In the genomic region with DNA sequence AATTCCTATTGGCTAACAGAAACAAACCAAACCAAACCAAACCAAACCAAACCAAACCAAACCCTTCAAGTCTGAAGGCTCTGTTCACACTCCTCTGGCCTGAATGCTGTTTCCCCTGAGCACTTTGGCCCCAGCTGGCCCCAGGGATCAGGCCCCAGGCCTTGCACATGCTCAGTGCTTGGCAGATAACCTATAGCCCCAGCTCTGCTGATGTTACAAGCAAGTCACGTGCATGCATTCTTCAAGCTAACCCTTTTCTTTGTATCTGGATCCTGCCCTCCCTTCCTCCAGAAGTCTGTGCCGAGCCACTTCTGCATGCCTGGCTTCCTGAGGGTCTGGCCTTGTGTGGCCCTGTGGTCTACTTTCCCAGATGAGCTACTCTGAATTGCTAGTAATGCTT, we compare ENCODE assay signal across 10 mouse cellular contexts. TPM values are rescaled to one million over a fixed set of nuclear protein-coding genes. Genes with fewer than 3 reads are reported as not detected.
DNase-seq lines count a peak whose midpoint lies in the region; ATAC-seq and TF ChIP-seq lines count a peak whose summit lies in the region.
"Had no signal": no experiment of that assay in that cellular context is flagged by ENCODE, and none has a peak within 500 bp of the region (broad histone marks: within the 10 kb centered on the region; RNA-seq: fewer than 3 reads in every experiment).

No protein-coding gene starts in this region.

- no peak overlapping the region for H3K9ac ChIP-seq in heart, adult 2 months (ENCODE audit: low read depth, low read length)
- no peak overlapping the region for H3K9ac ChIP-seq in liver, postnatal 0 days (replicated peaks)
- H3K9ac ChIP-seq in liver, embryonic 14.5 days (replicated peaks): no peak overlapping the region
- H3K9ac ChIP-seq: embryonic facial prominence, embryonic 13.5 days had no signal

- no peak for TF ChIP-seq CTCF in heart, adult 2 months (IDR thresholded peaks at IDR 0.05)
- no peak for TF ChIP-seq CTCF in liver, postnatal 0 days (IDR thresholded peaks at IDR 0.05; ENCODE audit: low read depth)
- TF ChIP-seq CTCF in liver, embryonic 14.5 days (IDR thresholded peaks at IDR 0.05; ENCODE audit: low read depth): no peak

- no peaks in the 10 kb centered on the region for H3K27me3 ChIP-seq in heart, adult 2 months (ENCODE audit: control insufficient read depth, insufficient read depth, low read length)
- H3K27me3 ChIP-seq in liver, postnatal 0 days (ENCODE audit: insufficient read depth, low read length): no peaks in the 10 kb centered on the region
- H3K27me3 ChIP-seq in liver, embryonic 14.5 days (ENCODE audit: control insufficient read depth, insufficient read depth, low read length): no peaks in the 10 kb centered on the region
- H3K27me3 ChIP-seq: embryonic facial prominence, embryonic 13.5 days had no signal

- H3K36me3 ChIP-seq in heart, adult 2 months (ENCODE audit: control insufficient read depth, insufficient read depth, low read length): peaks cover 9% of the 10 kb centered on the region
- H3K36me3 ChIP-seq in liver, postnatal 0 days (replicated peaks; ENCODE audit: insufficient read depth, low read length): no peaks in the 10 kb centered on the region
- no peaks in the 10 kb centered on the region for H3K36me3 ChIP-seq in liver, embryonic 14.5 days (replicated peaks; ENCODE audit: control insufficient read depth, insufficient read depth, low read depth)
- H3K36me3 ChIP-seq: embryonic facial prominence, embryonic 13.5 days had no signal

- peak overlapping the region; percentile 81; the same call in 1 of the 2 replicates for H3K27ac ChIP-seq in heart, adult 2 months
- no peak overlapping the region for H3K27ac ChIP-seq in liver, postnatal 0 days (ENCODE audit: low read depth)
- peak overlapping the region; percentile 52; the same call in 1 of the 2 replicates for H3K27ac ChIP-seq in brown adipose tissue, adult 24 weeks (replicated peaks; ENCODE audit: low read depth, low read length)
- no peak overlapping the region for H3K27ac ChIP-seq in liver, embryonic 14.5 days
- H3K27ac ChIP-seq: embryonic facial prominence, embryonic 13.5 days had no signal

- H3K4me2 ChIP-seq in liver, postnatal 0 days (ENCODE audit: low read depth, low read length): no peak overlapping the region
- no peak overlapping the region for H3K4me2 ChIP-seq in liver, embryonic 14.5 days (ENCODE audit: low read depth)
- H3K4me2 ChIP-seq: embryonic facial prominence, embryonic 13.5 days had no signal

- intact Hi-C loops in heart, adult 2 months (cut with DNase I): no loop called here

- no peaks in the 10 kb centered on the region for H3K9me3 ChIP-seq in liver, postnatal 0 days (ENCODE audit: low read length)
- no peaks in the 10 kb centered on the region for H3K9me3 ChIP-seq in liver, embryonic 14.5 days (ENCODE audit: control insufficient read depth, low read length)
- H3K9me3 ChIP-seq: embryonic facial prominence, embryonic 13.5 days had no signal

- no peak for TF ChIP-seq EP300 in heart, adult 2 months (IDR thresholded peaks at IDR 0.05; ENCODE audit: insufficient read depth, low read depth, low read length)
- TF ChIP-seq EP300 in liver, postnatal 0 days (IDR thresholded peaks at IDR 0.05; ENCODE audit: low read depth): no peak
- TF ChIP-seq EP300 in liver, embryonic 14.5 days (IDR thresholded peaks at IDR 0.05; ENCODE audit: low read depth): no peak

- ATAC-seq in liver, postnatal 0 days: no peak
- peak; percentile 47; the same call in 1 of the 2 replicates for ATAC-seq in liver, embryonic 14.5 days (ENCODE audit: insufficient read depth)
- no peak for ATAC-seq in megakaryocyte, adult 5-6 weeks (ENCODE audit: poor library complexity, severe bottlenecking)

- H3K79me2 ChIP-seq in heart, adult 2 months (replicated peaks; ENCODE audit: control insufficient read depth, insufficient read depth, low read length): no peaks in the 10 kb centered on the region

- peaks cover 28% of the 10 kb centered on the region for H3K4me1 ChIP-seq in heart, adult 2 months (ENCODE audit: control insufficient read depth, insufficient read depth, low read length)
- peaks cover 19% of the 10 kb centered on the region for H3K4me1 ChIP-seq in liver, postnatal 0 days (ENCODE audit: insufficient read depth)
- H3K4me1 ChIP-seq in brown adipose tissue, adult 24 weeks (ENCODE audit: control insufficient read depth, insufficient read depth, insufficient read length, low read length): peaks cover 27% of the 10 kb centered on the region
- H3K4me1 ChIP-seq in liver, embryonic 14.5 days (replicated peaks; ENCODE audit: control insufficient read depth in 2 of 2, insufficient read depth in 2 of 2, low read length in 1 of 2): peaks cover 0 to 34% of the 10 kb centered on the region in 2 experiments; a peak in 3 of 4 replicates

- 26% methylated on average over 2 of the region's 2 CpGs for WGBS in heart, adult 2 months
- WGBS in liver, postnatal 0 days (ENCODE audit: insufficient replicate concordance): 22% methylated on average over 2 of the region's 2 CpGs
- 8% methylated on average over 2 of the region's 2 CpGs for whole genome bisulfite sequencing in liver, embryonic 14.5 days (ENCODE audit: insufficient replicate concordance)

- no peak for TF ChIP-seq POLR2A in heart, adult 2 months (IDR thresholded peaks at IDR 0.05; ENCODE audit: insufficient read depth, low read depth, low read length)

- H3K4me3 ChIP-seq in heart, adult 2 months: no peak overlapping the region
- H3K4me3 ChIP-seq in liver, postnatal 0 days (ENCODE audit: low read depth, low read length): no peak overlapping the region
- no peak overlapping the region for H3K4me3 ChIP-seq in brown adipose tissue, adult 24 weeks (ENCODE audit: insufficient read depth, low read depth, low read length)
- H3K4me3 ChIP-seq in liver, embryonic 14.5 days (ENCODE audit: insufficient read depth in 1 of 2, low read depth in 2 of 2, low read length in 2 of 2): no peak overlapping the region
- H3K4me3 ChIP-seq: embryonic facial prominence, embryonic 13.5 days had no signal

- peak in 1 of 2 experiments; percentile 24 for DNase-seq in heart, adult 2 months
- DNase-seq in heart, postnatal 4 days: no peak
- peak; percentile 48 for DNase-seq in liver
- DNase-seq in liver, postnatal 0 days: no peak
- peak in 1 of 3 experiments; percentile 11 for DNase-seq in liver, embryonic 14.5 days (ENCODE audit: low read depth in 3 of 3, low spot score in 3 of 3)
- no peak for DNase-seq in spleen, postnatal 4 days (ENCODE audit: low spot score in 2 of 2)
- DNase-seq: lung, adult 18-20 months had no signal

RNA-seq across cellular contexts. Expression of a gene that starts 46.4 kb away (rescaled TPM):
- total RNA-seq in heart, adult 2 months (2021): 10 to 100 TPM; 10.9 to 15.7 TPM
- 3.6 and 6.2 TPM in 2 replicates for polyA plus RNA-seq in heart, adult 2 months (2012; rRNA removed)
- total RNA-seq in heart, postnatal 4 days (2021): 10 to 100 TPM; 11.3 to 15.5 TPM
- polyA plus RNA-seq in liver, postnatal 0 days (2015; fragmentation: Nextera tagmentation; extraction: Ambion mirVana): 64.4 and 86.3 TPM in 2 replicates
- 31.2 and 39.1 TPM in 2 replicates for polyA plus RNA-seq in brown adipose tissue, adult 24 weeks (2012; ENCODE audit: insufficient read depth, insufficient read length, missing spikeins)
- polyA plus RNA-seq in liver, embryonic 14.5 days (2012; rRNA removed): 5.4 and 8.9 TPM in 2 replicates
- polyA plus RNA-seq in liver, embryonic 14.5 days (2014; fragmentation: Nextera tagmentation; extraction: Ambion mirVana): 30.4 and 31.0 TPM in 2 replicates
- 15.5 and 18.5 TPM in 2 replicates for total RNA-seq in megakaryocyte, adult 5-6 weeks (2015)
- 12.1 and 13.9 TPM in 2 replicates for total RNA-seq in megakaryocyte, adult 5-6 weeks (2017)

Comparison
In these comparisons a context has a peak if more than half of its experiments do, and no peak if none do; other contexts are left out.
1. H3K27ac ChIP-seq: peak in heart, adult 2 months (single experiment) and brown adipose tissue, adult 24 weeks (single experiment); none in liver, postnatal 0 days (single experiment) and liver, embryonic 14.5 days (single experiment).